Mouse (Mus musculus) NIH3T3 (cell line): ENCODE data around the gene Msh3.
"Not testable (repeated sequence)": the region's sequence is repeated elsewhere in the genome, so short reads cannot be mapped to it uniquely, and the experiment has no call there.

Experiments used
- DNase-seq: peaks from one replicate; pipeline ENCODE4 v3.0.0-alpha.2; 2012; ENCODE audit warnings: low read depth

Gene Msh3

DNA sequence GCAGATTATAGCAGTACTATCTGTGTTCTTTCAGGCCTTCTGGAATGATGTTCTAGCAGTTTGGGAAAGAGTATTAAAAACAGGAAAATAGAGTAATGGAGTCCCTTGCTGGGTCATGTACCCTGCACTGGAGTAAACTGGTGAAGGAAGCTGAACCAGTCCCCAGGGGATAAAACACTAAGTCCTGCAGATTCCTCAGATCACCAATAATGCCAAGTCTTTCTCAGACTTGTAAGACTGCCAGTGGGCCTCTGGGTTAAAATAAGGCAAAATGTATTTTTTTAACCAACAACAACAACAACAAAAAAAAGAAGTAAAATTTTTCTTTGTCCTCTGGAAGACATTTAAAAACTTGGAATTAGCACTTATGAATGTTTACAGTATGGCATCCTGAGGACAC is 102.5 kb downstream of the Msh3 start:
- no peak for DNase-seq

- DNase-seq = no peak
Measured at GRCm38 (mm10) chr13:92247576-92247975, 107.2 kb downstream of the Msh3 start.

DNA sequence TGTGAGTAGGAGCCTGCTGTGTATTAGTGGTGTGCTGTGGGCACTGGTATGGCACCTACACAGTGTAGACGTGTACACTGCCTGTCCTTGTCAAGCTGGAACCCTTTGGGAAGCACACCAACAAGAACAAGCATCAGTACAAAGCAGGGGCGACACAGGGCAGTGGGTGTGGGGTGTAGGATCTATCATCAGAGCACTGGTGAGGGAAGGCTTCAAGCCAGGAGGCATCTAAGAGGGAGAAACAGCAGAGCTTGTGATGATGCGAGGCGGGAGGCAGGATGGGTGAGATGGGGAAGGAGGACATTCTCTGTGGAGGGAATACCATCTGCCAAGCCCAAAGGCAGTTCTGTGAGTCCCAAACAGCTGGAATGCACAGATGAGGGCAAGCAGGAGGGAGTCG is 107.8 kb downstream of the Msh3 start:
- no peak for DNase-seq

DNA sequence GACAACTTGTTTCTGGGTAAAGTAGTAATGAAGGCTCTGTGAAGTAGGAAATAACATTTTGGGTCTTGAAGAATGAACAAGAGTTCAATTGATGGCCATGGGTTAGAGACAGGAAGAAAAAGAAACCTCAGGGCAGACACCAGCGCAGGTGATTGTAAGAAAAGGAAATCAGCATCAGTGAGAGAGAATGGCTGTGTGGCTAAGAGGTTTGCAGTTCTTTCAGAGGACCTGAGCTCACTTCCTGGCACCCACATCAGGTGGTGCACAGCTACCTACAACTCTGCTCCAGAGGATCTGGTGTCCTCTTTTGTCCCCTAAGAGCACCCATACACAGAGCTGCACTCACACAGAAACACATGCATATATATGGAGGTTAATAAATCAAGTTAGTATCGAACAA is 110.1 kb downstream of the Msh3 start:
- DNase-seq = no peak

DNA sequence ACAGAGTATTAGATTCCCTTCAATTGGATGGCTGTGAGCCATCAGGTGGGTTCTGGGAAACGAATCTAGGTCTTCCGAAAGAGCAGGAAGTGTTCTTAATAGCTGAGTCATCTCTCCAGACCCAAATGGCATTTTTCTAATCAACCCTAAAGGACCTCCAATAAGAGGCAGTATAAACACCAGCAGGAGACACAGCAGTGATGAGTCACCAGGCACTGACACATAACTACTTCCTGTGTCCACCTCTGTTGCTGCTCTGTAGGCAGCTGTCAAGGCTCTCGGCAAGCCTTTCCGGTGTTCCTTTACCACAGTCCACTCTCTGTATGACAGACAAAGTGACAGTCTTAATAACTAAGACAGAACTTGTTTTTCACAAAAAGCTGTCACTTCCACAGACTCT is 113.4 kb downstream of the Msh3 start:
- DNase-seq = peak; percentile 53

- DNase-seq = no peak
Measured at GRCm38 (mm10) chr13:92237887-92238286, 116.9 kb downstream of the Msh3 start.

- no peak for DNase-seq
Measured at GRCm38 (mm10) chr13:92237016-92237415, 117.8 kb downstream of the Msh3 start.

DNA sequence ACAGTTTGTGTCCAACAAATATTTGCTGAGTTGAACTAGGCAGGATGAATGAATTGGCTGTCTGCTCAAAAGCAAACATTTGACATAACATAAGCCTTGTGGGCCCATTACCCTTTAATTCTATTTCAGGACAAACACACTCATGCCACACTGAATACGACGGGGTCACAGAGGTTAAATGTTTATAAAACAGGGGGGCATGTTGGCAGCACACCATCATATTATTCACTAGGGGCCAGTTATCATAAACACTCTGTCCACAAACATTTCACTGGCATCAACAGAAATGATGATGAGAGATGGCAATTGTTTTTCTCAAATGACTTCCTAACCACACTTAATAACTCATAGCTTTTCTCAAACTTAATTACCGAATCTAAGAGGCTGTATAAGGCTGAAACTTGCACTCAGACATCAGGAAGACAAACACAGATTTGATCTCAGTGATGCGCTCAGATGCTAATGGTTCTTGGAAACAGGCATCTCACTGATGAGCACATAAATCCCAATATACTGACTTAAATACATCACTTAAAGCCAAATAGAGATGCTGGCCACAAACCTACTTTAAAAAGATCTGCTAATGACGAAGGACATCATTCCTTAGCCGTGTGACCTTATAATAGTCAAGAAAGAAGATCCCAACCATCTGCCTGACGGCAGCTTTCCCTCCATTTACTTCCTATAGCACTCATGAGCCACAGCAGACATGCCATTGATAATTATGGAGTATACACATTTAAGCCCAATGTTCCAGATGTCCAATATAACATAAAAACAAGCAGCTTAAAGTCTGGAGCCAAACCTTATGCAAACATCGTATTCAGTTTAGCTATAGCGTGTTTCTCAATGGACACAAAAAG is 122.5 kb downstream of the Msh3 start:
- DNase-seq = no peak

GRCm38 (mm10) chr13:92228037-92228436 is 126.8 kb downstream of the Msh3 start:
- peak; percentile 12 for DNase-seq

GRCm38 (mm10) chr13:92223567-92223966 is 131.2 kb downstream of the Msh3 start:
- DNase-seq = no peak

GRCm38 (mm10) chr13:92222763-92223162 is 132.0 kb downstream of the Msh3 start:
- DNase-seq = no peak

GRCm38 (mm10) chr13:92219774-92220173 is 135.0 kb downstream of the Msh3 start:
- no peak for DNase-seq

- no peak for DNase-seq
Measured at GRCm38 (mm10) chr13:92217216-92217615, 137.6 kb downstream of the Msh3 start.

GRCm38 (mm10) chr13:92196860-92197259 is 157.9 kb downstream of the Msh3 start:
- no peak for DNase-seq

- not testable (repeated sequence) for DNase-seq
Measured at GRCm38 (mm10) chr13:92193806-92194205, 161.0 kb downstream of the Msh3 start.

- not testable (repeated sequence) for DNase-seq
Measured at GRCm38 (mm10) chr13:92172686-92173085, 182.1 kb downstream of the Msh3 start.
